Mouse (Mus musculus) hindbrain, embryonic 14.5 days (tissue): ENCODE measurements around the gene Ldlrad3. TPM values are rescaled to one million over a fixed set of nuclear protein-coding genes. Genes with fewer than 3 reads are reported as not detected.

Experiments
- ATAC-seq: fragments of 200-750 bp; cut with Nextera tagmentation; 2 replicates; pipeline ENCODE4 v1.8.0; 2017; ENCODE audit warnings: moderate number of reproducible peaks, mild to moderate bottlenecking, moderate TSS enrichment, moderate library complexity; ENCODE audit not compliant: low FRiP score
- DNase-seq: peaks from one replicate; pipeline ENCODE4 v3.0.0-alpha.2; 2015; ENCODE audit warnings: low spot score
- H3K27ac ChIP-seq: fragments of 300-500 bp; sonication (generic); 2 replicates; pipeline ENCODE4 v1.5.1; 2014; ENCODE audit warnings: mild to moderate bottlenecking, moderate library complexity
- H3K27me3 ChIP-seq: fragments of 300-500 bp; sonication (generic); 2 replicates; pipeline ENCODE4 v1.6.1; 2014; ENCODE audit warnings: mild to moderate bottlenecking, low read length, mixed read lengths; ENCODE audit not compliant: control insufficient read depth, insufficient read depth
- H3K36me3 ChIP-seq: fragments of 300-500 bp; sonication (generic); replicated peaks from 2 replicates; pipeline ENCODE4 v1.6.1; 2014; ENCODE audit not compliant: control insufficient read depth, insufficient read depth
- H3K4me1 ChIP-seq: fragments of 300-500 bp; sonication (generic); replicated peaks from 2 replicates; pipeline ENCODE4 v1.6.1; 2014; ENCODE audit warnings: antibody characterized with exemption, low read length, mixed read lengths; ENCODE audit not compliant: control insufficient read depth, insufficient read depth
- H3K4me2 ChIP-seq: fragments of 300-500 bp; sonication (generic); replicated peaks from 2 replicates; pipeline ENCODE4 v1.6.1; 2014; ENCODE audit warnings: mild to moderate bottlenecking, moderate library complexity
- H3K4me3 ChIP-seq: fragments of 300-500 bp; sonication (generic); replicated peaks from 2 replicates; pipeline ENCODE4 v1.5.1; 2014; ENCODE audit warnings: mild to moderate bottlenecking, low read length
- H3K9ac ChIP-seq: fragments of 300-500 bp; sonication (generic); 2 replicates; pipeline ENCODE4 v1.6.1; 2014
- H3K9me3 ChIP-seq: fragments of 300-500 bp; sonication (generic); 2 replicates; pipeline ENCODE4 v1.6.1; 2016; ENCODE audit warnings: low read length; ENCODE audit not compliant: control insufficient read depth
- WGBS: fragments of 180-500 bp; shearing (Covaris S2); extraction: QIAGEN DNeasy Blood & Tissue Kit; methylation state at CpG from one replicate; pipeline ENCODE4 v1.1.7; 2014; 5-methylcytosine and 5-hydroxymethylcytosine counted together
- polyA plus RNA-seq: library from polyadenylated mRNA; unstranded; fragments of >200 nt; fragmentation: Nextera tagmentation; extraction: Ambion mirVana; gene quantifications from 2 replicates; pipeline ENCODE4 v1.2.1, GENCODE M21; 2014

Ldlrad3 gene
- polyA plus RNA-seq, 1 experiment from 2014 or later = 29.4 TPM

DNA sequence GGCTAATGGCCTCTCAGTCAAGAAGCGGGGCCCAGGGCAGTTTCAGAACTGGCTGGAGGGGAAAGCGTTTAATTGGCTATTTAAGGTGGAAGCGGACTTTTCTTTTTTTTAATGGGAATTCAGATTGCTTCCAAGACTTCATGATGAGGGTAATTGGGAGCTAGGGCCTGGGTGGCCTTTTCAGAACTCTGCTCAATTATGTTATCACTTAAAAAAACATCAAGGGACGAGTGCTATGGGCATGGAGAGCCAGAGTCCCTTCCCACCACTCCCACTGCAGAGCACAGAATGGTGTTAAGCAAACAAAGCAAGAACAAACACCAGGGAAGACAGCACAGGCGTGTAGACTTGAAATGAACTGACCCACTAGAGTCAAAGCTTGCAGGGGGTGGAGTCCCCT is 220.7 kb downstream of the Ldlrad3 start:
- peak overlapping the region; percentile 47 for H3K27ac ChIP-seq
- no peak overlapping the region for H3K9ac ChIP-seq
- H3K27me3 ChIP-seq = no peaks in the 10 kb centered on the region
- H3K4me3 ChIP-seq = no peak overlapping the region
- DNase-seq (no peak), ATAC-seq (no peak)
- no peaks in the 10 kb centered on the region for H3K9me3 ChIP-seq
- H3K36me3 ChIP-seq = no peaks in the 10 kb centered on the region
- no peak overlapping the region for H3K4me2 ChIP-seq
- H3K4me1 ChIP-seq = peaks cover 50% of the 10 kb centered on the region
- 48% methylated on average over 5 of the region's 5 CpGs for WGBS

- Histone ChIP-seq H3K27me3 (no peaks in the 10 kb centered on the region), H3K4me3 (no peak overlapping the region), H3K4me2 (no peak overlapping the region), H3K9me3 (no peaks in the 10 kb centered on the region), H3K9ac (no peak overlapping the region), H3K27ac (no peak overlapping the region), H3K4me1 (peaks cover 53% of the 10 kb centered on the region), H3K36me3 (no peaks in the 10 kb centered on the region)
- 61% methylated on average over 3 of the region's 3 CpGs for WGBS
- DNase-seq = no peak
- no peak for ATAC-seq
These were observed 222.8 kb downstream of the Ldlrad3 start for GRCm38 (mm10) chr2:101963367-101963766.

- no peak overlapping the region for H3K4me3 ChIP-seq
- H3K9ac ChIP-seq = no peak overlapping the region
- no peak overlapping the region for H3K27ac ChIP-seq
- DNase-seq (no peak), ATAC-seq (no peak)
- H3K36me3 ChIP-seq = no peaks in the 10 kb centered on the region
- peaks cover 43% of the 10 kb centered on the region for H3K4me1 ChIP-seq
- H3K4me2 ChIP-seq = no peak overlapping the region
- no peaks in the 10 kb centered on the region for H3K27me3 ChIP-seq
- no peaks in the 10 kb centered on the region for H3K9me3 ChIP-seq
- 73% methylated on average over 7 of the region's 7 CpGs for WGBS
These were observed 223.8 kb downstream of the Ldlrad3 start for GRCm38 (mm10) chr2:101962349-101962748.

DNA sequence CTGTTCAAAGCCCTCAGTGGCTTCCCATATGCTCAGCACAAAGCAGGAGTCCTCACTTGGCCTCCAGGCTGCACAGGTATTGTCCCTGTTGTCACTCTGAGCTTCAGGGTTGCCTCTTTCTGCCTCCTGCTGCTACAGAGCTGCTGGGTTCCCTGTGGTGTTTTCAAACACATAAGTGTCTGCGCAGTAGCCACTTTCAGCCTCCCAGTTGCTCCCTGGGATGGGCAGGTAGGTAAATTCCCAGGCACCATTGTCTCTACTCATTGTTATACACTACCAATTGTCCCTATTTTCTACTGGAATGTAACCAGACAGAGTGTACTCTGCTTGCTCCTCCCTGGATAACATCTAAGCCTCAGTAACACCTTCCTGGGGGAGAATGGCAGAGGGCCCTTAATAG is 224.8 kb downstream of the Ldlrad3 start:
- no peak for DNase-seq
- peaks cover 43% of the 10 kb centered on the region for H3K4me1 ChIP-seq
- no peak overlapping the region for H3K4me3 ChIP-seq
- no peaks in the 10 kb centered on the region for H3K36me3 ChIP-seq
- WGBS = 65% methylated on average over 1 of the region's 1 CpGs
- H3K4me2 ChIP-seq = no peak overlapping the region
- H3K27me3 ChIP-seq = no peaks in the 10 kb centered on the region
- 0 out of 2 replicates have a peak overlapping the region, but pooled peaks have one; percentile 11 for H3K27ac ChIP-seq
- no peak overlapping the region for H3K9ac ChIP-seq
- H3K9me3 ChIP-seq = no peaks in the 10 kb centered on the region
- ATAC-seq = no peak

- H3K4me1 ChIP-seq = peaks cover 48% of the 10 kb centered on the region
- H3K27ac ChIP-seq = peak overlapping the region; percentile 11; the same call in 1 of the 2 replicates
- ATAC-seq = no peak
- H3K27me3 ChIP-seq = no peaks in the 10 kb centered on the region
- H3K9ac ChIP-seq = no peak overlapping the region
- no peaks in the 10 kb centered on the region for H3K9me3 ChIP-seq
- DNase-seq = no peak
- H3K4me2 ChIP-seq = no peak overlapping the region
- H3K4me3 ChIP-seq = no peak overlapping the region
- WGBS = 51% methylated on average over 8 of the region's 8 CpGs
- H3K36me3 ChIP-seq = no peaks in the 10 kb centered on the region
These were observed 225.5 kb downstream of the Ldlrad3 start for GRCm38 (mm10) chr2:101960658-101961057.

DNA sequence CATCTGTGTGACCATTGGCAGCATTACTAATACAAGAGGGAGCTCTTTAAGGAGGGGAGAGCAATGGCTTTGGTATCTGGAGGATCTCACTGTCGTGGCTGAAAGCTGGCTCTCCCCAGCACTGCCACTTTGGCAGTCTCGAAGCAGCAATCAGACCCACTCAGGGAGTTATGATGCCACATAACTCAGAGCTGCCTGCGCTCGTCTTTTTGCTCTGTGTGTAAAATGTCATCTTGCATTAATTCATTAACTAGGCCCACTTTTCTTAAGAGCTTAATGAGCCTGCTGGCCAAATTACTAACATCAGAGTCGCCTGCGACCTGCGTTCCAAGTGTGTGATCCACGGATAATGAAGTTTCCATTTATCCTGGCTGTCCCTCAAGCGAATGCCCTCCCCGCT is 230.1 kb downstream of the Ldlrad3 start:
- no peak for DNase-seq
- Histone ChIP-seq H3K4me1 (peaks cover 22% of the 10 kb centered on the region), H3K27ac (no peak overlapping the region)

GRCm38 (mm10) chr2:101952951-101953361 is 233.2 kb downstream of the Ldlrad3 start:
- WGBS = 90% methylated on average over 8 of the region's 8 CpGs
- peaks cover 12% of the 10 kb centered on the region for H3K4me1 ChIP-seq
- H3K27me3 ChIP-seq = no peaks in the 10 kb centered on the region
- ATAC-seq (no peak), DNase-seq (no peak)
- no peak overlapping the region for H3K9ac ChIP-seq
- no peak overlapping the region for H3K27ac ChIP-seq
- peaks cover 20% of the 10 kb centered on the region for H3K36me3 ChIP-seq
- no peaks in the 10 kb centered on the region for H3K9me3 ChIP-seq
- H3K4me2 ChIP-seq = no peak overlapping the region
- no peak overlapping the region for H3K4me3 ChIP-seq

More for the DNA sequence above, 230.1 kb downstream of the Ldlrad3 start:
- peaks cover 20% of the 10 kb centered on the region for H3K36me3 ChIP-seq
- 46% methylated on average over 10 of the region's 10 CpGs for WGBS
- no peak overlapping the region for H3K4me3 ChIP-seq
- ATAC-seq = no peak
- no peaks in the 10 kb centered on the region for H3K27me3 ChIP-seq
- no peak overlapping the region for H3K9ac ChIP-seq
- H3K4me2 ChIP-seq = no peak overlapping the region
- H3K9me3 ChIP-seq = no peaks in the 10 kb centered on the region

DNA sequence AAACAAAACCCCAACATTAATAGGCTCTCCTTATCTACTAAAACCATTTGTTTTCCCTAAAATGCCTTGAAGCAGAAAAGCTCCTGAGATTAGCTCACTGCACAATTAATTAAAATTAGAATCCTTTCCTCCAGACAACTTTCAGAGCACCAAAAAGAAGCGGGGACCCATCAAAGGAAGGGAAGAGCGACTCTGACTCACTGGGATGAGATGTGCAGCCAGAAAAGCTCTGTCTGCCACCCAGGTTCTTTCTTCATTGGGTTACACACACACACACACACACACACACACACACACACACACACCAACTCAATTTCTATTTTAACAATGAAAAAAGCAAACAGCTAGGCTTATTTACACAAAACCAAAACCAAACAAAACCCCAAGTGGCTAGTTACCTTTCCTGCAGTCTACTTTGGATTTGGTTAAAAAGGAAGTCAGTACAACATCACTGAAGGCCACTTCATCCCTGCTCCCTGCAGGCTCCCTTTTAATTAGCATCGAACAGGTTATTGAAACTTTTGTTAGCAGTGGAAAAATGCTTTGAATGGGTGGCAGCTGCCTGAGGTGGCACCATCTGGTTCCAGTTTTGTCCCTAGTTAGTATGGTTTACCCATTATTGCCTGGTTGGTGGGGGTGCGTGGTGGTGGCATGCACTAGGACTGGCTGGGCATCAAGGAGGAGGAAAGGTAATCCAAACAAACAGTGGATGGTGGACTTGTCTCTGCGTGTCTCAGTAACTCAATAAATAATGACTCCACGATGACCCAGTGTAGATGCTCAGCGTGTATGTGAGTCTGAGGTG is 235.3 kb downstream of the Ldlrad3 start:
- ATAC-seq (no peak), DNase-seq (no peak)

DNA sequence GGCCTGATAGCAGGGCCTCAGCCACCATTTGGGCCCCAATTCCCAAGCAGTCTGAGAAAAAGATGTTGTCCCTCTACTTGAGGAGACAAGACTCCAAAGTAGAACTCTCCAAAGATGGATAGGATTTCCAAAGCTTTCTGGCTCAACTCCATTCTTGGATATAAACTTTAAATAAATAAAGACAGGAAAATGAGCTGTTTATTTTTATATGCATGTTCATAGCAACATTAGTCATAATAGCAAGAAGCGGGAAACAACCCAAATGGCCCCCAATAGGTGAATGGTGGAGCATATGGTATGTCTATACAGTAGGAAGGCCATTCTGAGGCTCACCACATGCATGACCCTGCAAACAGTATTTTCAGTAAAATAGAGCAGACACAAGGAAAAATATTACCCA is 251.2 kb downstream of the Ldlrad3 start:
- Histone ChIP-seq H3K4me2 (no peak overlapping the region), H3K4me3 (no peak overlapping the region), H3K9ac (no peak overlapping the region), H3K27ac (no peak overlapping the region), H3K4me1 (peaks cover 16% of the 10 kb centered on the region), H3K9me3 (no peaks in the 10 kb centered on the region), H3K36me3 (no peaks in the 10 kb centered on the region), H3K27me3 (no peaks in the 10 kb centered on the region)
- ATAC-seq (no peak), DNase-seq (no peak)
- WGBS = 94% methylated on average over 1 of the region's 1 CpGs

More for the DNA sequence above, 235.3 kb downstream of the Ldlrad3 start:
- Histone ChIP-seq H3K27ac (no peak overlapping the region), H3K4me1 (0 out of 2 replicates have a peak, but pooled peaks cover under 1% of the 10 kb centered on the region), H3K4me2 (no peak overlapping the region), H3K9ac (no peak overlapping the region), H3K9me3 (no peaks in the 10 kb centered on the region), H3K36me3 (peaks cover 20% of the 10 kb centered on the region), H3K4me3 (no peak overlapping the region), H3K27me3 (no peaks in the 10 kb centered on the region)
- 74% methylated on average over 7 of the region's 7 CpGs for WGBS
